Mouse (Mus musculus) frontal cortex, postnatal 14 days (tissue): ENCODE results near the gene Hira.

Experiments used
- DNase-seq, 2 experiments: peaks; one replicate each; pipeline ENCODE4 v3.0.0; 2022; ENCODE audit warnings: low spot score in 2 of 2

Gene Hira

DNA sequence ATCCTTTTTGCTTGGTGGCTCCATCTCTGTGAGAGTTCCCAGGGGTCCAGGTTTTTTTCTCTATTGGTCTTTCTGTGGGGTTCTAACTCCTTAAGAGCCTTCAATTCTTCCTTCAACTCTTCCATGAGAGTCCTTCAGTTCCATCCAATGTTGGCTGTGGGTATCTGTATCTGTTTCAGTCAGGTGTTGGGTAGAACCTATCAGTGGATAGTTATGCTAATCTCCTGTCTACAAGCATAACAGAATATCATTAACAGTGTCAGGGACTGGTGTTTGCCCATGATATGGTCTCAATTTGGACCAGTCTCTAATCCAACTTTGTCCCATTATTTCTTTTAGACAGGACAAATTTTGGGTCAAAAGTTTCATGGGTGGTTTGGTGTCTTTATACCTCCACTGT, 137.8 kb downstream of the Hira start:
- DNase-seq = no peak
